Mouse (Mus musculus) lung, postnatal 0 days (tissue): ENCODE data around the gene Vipr2. TPM values are rescaled to one million over a fixed set of nuclear protein-coding genes. Genes with fewer than 3 reads are reported as not detected.

Experiments
- ATAC-seq: fragments of 200-750 bp; cut with Nextera tagmentation; 2 replicates; pipeline ENCODE4 v1.8.0; 2017; ENCODE audit warnings: moderate library complexity
- DNase-seq: peaks from one replicate; pipeline ENCODE4 v3.0.0-alpha.2; 2016; ENCODE audit warnings: low spot score
- H3K27ac ChIP-seq: fragments of 300-500 bp; sonication (generic); 2 replicates; pipeline ENCODE4 v1.5.1; 2014; ENCODE audit warnings: antibody characterized with exemption, mild to moderate bottlenecking, low read length, mixed read lengths
- H3K27me3 ChIP-seq: fragments of 300-500 bp; sonication (generic); replicated peaks from 2 replicates; pipeline ENCODE4 v1.6.1; 2014; ENCODE audit warnings: low read length, mixed read lengths; ENCODE audit not compliant: insufficient read depth
- H3K36me3 ChIP-seq: fragments of 300-500 bp; sonication (generic); 2 replicates; pipeline ENCODE4 v1.6.1; 2014; ENCODE audit warnings: low read length, mixed read lengths; ENCODE audit not compliant: insufficient read depth
- H3K4me1 ChIP-seq: fragments of 300-500 bp; sonication (generic); 2 replicates; pipeline ENCODE4 v1.6.1; 2014; ENCODE audit warnings: antibody characterized with exemption, low read depth, low read length, mixed read lengths; ENCODE audit not compliant: insufficient read depth
- H3K4me2 ChIP-seq: fragments of 300-500 bp; sonication (generic); replicated peaks from 2 replicates; pipeline ENCODE4 v1.6.1; 2014; ENCODE audit warnings: low read depth, mild to moderate bottlenecking, low read length, moderate library complexity, mixed read lengths
- H3K4me3 ChIP-seq: fragments of 300-500 bp; sonication (generic); 2 replicates; pipeline ENCODE4 v1.5.1; 2014; ENCODE audit warnings: low read depth, low read length
- H3K9ac ChIP-seq: fragments of 300-500 bp; sonication (generic); replicated peaks from 2 replicates; pipeline ENCODE4 v1.6.1; 2014; ENCODE audit warnings: low read depth, mild to moderate bottlenecking
- H3K9me3 ChIP-seq: fragments of 300-500 bp; sonication (generic); 2 replicates; pipeline ENCODE4 v1.6.1; 2016; ENCODE audit warnings: low read length, mixed read lengths
- CTCF ChIP-seq: IDR thresholded peaks from 2 replicates; pipeline ENCODE4 v1.5.1; 2016; ENCODE audit warnings: antibody characterized with exemption, mild to moderate bottlenecking
- EP300 ChIP-seq: IDR thresholded peaks from 2 replicates; pipeline ENCODE4 v1.6.1; 2016; ENCODE audit warnings: antibody characterized with exemption, mild to moderate bottlenecking, control low read depth
- WGBS: fragments of 180-500 bp; shearing (Covaris S2); extraction: QIAGEN DNeasy Blood & Tissue Kit; methylation state at CpG from one replicate; pipeline ENCODE4 v1.1.7; 2014; 5-methylcytosine and 5-hydroxymethylcytosine counted together
- polyA plus RNA-seq: library from polyadenylated mRNA; unstranded; fragments of >200 nt; fragmentation: Nextera tagmentation; extraction: Ambion mirVana; gene quantifications from 2 replicates; pipeline ENCODE4 v1.2.1, GENCODE M21; 2015

The Vipr2 gene
- polyA plus RNA-seq, 1 experiment from 2014 or later: 4.8 TPM

GRCm38 (mm10) chr12:116130936-116131335, 53.4 kb downstream of the Vipr2 start:
- DNase-seq: no peak
- Histone ChIP-seq H3K4me3 (no peak overlapping the region), H3K4me2 (no peak overlapping the region), H3K4me1 (no peaks in the 10 kb centered on the region), H3K9ac (no peak overlapping the region), H3K27me3 (no peaks in the 10 kb centered on the region), H3K9me3 (no peaks in the 10 kb centered on the region), H3K27ac (no peak overlapping the region), H3K36me3 (no peaks in the 10 kb centered on the region)
- WGBS: 76% methylated on average over 7 of the region's 7 CpGs
- TF ChIP-seq CTCF (no peak), EP300 (no peak)
- no peak for ATAC-seq

- Histone ChIP-seq H3K36me3 (no peaks in the 10 kb centered on the region), H3K9me3 (no peaks in the 10 kb centered on the region), H3K9ac (no peak overlapping the region), H3K27ac (no peak overlapping the region), H3K4me1 (no peaks in the 10 kb centered on the region), H3K4me2 (no peak overlapping the region), H3K27me3 (no peaks in the 10 kb centered on the region), H3K4me3 (no peak overlapping the region)
- no peak for TF ChIP-seq EP300
- TF ChIP-seq CTCF: no peak
- WGBS: 78% methylated on average over 5 of the region's 5 CpGs
- DNase-seq: no peak
- no peak for ATAC-seq
Measured at GRCm38 (mm10) chr12:116132909-116133308, 55.4 kb downstream of the Vipr2 start.

- 83% methylated on average over 4 of the region's 4 CpGs for WGBS
- no peaks in the 10 kb centered on the region for H3K9me3 ChIP-seq
- no peaks in the 10 kb centered on the region for H3K4me1 ChIP-seq
- H3K4me2 ChIP-seq: no peak overlapping the region
- no peak overlapping the region for H3K27ac ChIP-seq
- TF ChIP-seq EP300: no peak
- TF ChIP-seq CTCF: no peak
- H3K9ac ChIP-seq: no peak overlapping the region
- H3K27me3 ChIP-seq: no peaks in the 10 kb centered on the region
- no peaks in the 10 kb centered on the region for H3K36me3 ChIP-seq
- no peak overlapping the region for H3K4me3 ChIP-seq
- DNase-seq (no peak), ATAC-seq (no peak)
Measured at GRCm38 (mm10) chr12:116135906-116136305, 58.4 kb downstream of the Vipr2 start.

- DNase-seq: no peak
- 64% methylated on average over 7 of the region's 7 CpGs for WGBS
Measured at GRCm38 (mm10) chr12:116138322-116139205, 61.0 kb downstream of the Vipr2 start.

GRCm38 (mm10) chr12:116140605-116141004, 63.1 kb downstream of the Vipr2 start:
- no peak overlapping the region for H3K27ac ChIP-seq
- no peak overlapping the region for H3K4me3 ChIP-seq
- 87% methylated on average over 2 of the region's 2 CpGs for WGBS
- H3K9me3 ChIP-seq: no peaks in the 10 kb centered on the region
- no peak for TF ChIP-seq CTCF
- TF ChIP-seq EP300: no peak
- H3K4me1 ChIP-seq: no peaks in the 10 kb centered on the region
- H3K27me3 ChIP-seq: no peaks in the 10 kb centered on the region
- ATAC-seq (no peak), DNase-seq (no peak)
- H3K36me3 ChIP-seq: no peaks in the 10 kb centered on the region
- H3K4me2 ChIP-seq: no peak overlapping the region
- no peak overlapping the region for H3K9ac ChIP-seq

More at GRCm38 (mm10) chr12:116138322-116139205, 61.0 kb downstream of the Vipr2 start:
- Histone ChIP-seq H3K9ac (no peak overlapping the region), H3K4me2 (no peak overlapping the region), H3K36me3 (no peaks in the 10 kb centered on the region), H3K27ac (no peak overlapping the region), H3K9me3 (no peaks in the 10 kb centered on the region), H3K27me3 (no peaks in the 10 kb centered on the region), H3K4me3 (no peak overlapping the region), H3K4me1 (no peaks in the 10 kb centered on the region)
- no peak for TF ChIP-seq EP300
- peak; percentile 49 for TF ChIP-seq CTCF
- no peak for ATAC-seq

GRCm38 (mm10) chr12:116141816-116142215, 64.3 kb downstream of the Vipr2 start:
- ATAC-seq (0 out of 2 replicates have a peak, but pooled peaks have one; percentile 22), DNase-seq (peak; percentile 34)
- no peaks in the 10 kb centered on the region for H3K27me3 ChIP-seq
- 86% methylated on average over 2 of the region's 2 CpGs for WGBS
- no peaks in the 10 kb centered on the region for H3K4me1 ChIP-seq
- no peak overlapping the region for H3K9ac ChIP-seq
- H3K36me3 ChIP-seq: no peaks in the 10 kb centered on the region
- H3K9me3 ChIP-seq: no peaks in the 10 kb centered on the region
- TF ChIP-seq CTCF (no peak), EP300 (no peak)
- no peak overlapping the region for H3K4me2 ChIP-seq
- no peak overlapping the region for H3K27ac ChIP-seq
- H3K4me3 ChIP-seq: no peak overlapping the region
